Mouse (Mus musculus) MEL (cell line): ENCODE measurements around the gene 2200002D01Rik. TPM values are rescaled to one million over a fixed set of nuclear protein-coding genes. Genes with fewer than 3 reads are reported as not detected.

ENCODE experiments used
- DNase-seq: peaks from one replicate; pipeline ENCODE4 v3.0.0; 2011; ENCODE audit warnings: low read depth, low spot score
- H3K27ac ChIP-seq: 2 replicates; pipeline ENCODE4 v1.5.1; 2012; ENCODE audit warnings: low read depth, mild to moderate bottlenecking, control low read depth, low read length, moderate library complexity; ENCODE audit not compliant: control insufficient read depth
- H3K27me3 ChIP-seq, 2 experiments: fragments of 150-350 bp in 1 of 2; sonication (generic) in 1 of 2; 2 replicates each; pipeline ENCODE4 v1.6.1; 2012; ENCODE audit warnings: low read length in 2 of 2, mild to moderate bottlenecking in 2 of 2, improper control_type of control experiment in 1 of 2, moderate library complexity in 1 of 2; ENCODE audit not compliant: insufficient read depth in 2 of 2, control insufficient read depth in 1 of 2
- H3K36me3 ChIP-seq, 2 experiments: 2 replicates each; pipeline ENCODE4 v1.6.1; 2012 to 2014; ENCODE audit warnings: low read length in 2 of 2, improper control_type of control experiment in 1 of 2, inconsistent platforms in 1 of 2, mild to moderate bottlenecking in 1 of 2; ENCODE audit not compliant: insufficient read depth in 2 of 2, control insufficient read depth in 1 of 2
- H3K4me1 ChIP-seq, 2 experiments: fragments of 150-350 bp in 1 of 2; sonication (generic) in 1 of 2; 2 replicates each; pipeline ENCODE4 v1.6.1; 2012; ENCODE audit warnings: low read length in 2 of 2, improper control_type of control experiment in 1 of 2, mild to moderate bottlenecking in 1 of 2; ENCODE audit not compliant: insufficient read depth in 2 of 2, control insufficient read depth in 1 of 2
- H3K4me3 ChIP-seq, 2 experiments: fragments of 150-350 bp in 1 of 2; sonication (generic) in 1 of 2; 2 replicates each; pipeline ENCODE4 v1.5.1; 2012; ENCODE audit warnings: low read depth in 2 of 2, low read length in 2 of 2, mild to moderate bottlenecking in 2 of 2, moderate library complexity in 2 of 2, control low read depth in 1 of 2, improper control_type of control experiment in 1 of 2; ENCODE audit not compliant: control insufficient read depth in 1 of 2, insufficient read depth in 1 of 2
- H3K79me2 ChIP-seq: 2 replicates; pipeline ENCODE4 v1.6.1; 2012; ENCODE audit warnings: mild to moderate bottlenecking, low read length, moderate library complexity; ENCODE audit not compliant: control insufficient read depth, poor library complexity, insufficient read depth
- H3K9ac ChIP-seq: 2 replicates; pipeline ENCODE4 v1.6.1; 2012; ENCODE audit warnings: low read depth, mild to moderate bottlenecking, control low read depth, low read length, moderate library complexity; ENCODE audit not compliant: control insufficient read depth, poor library complexity, severe bottlenecking
- H3K9me3 ChIP-seq: fragments of 150-350 bp; sonication (generic); replicated peaks from 2 replicates; pipeline ENCODE4 v1.6.1; 2012; ENCODE audit warnings: mild to moderate bottlenecking, low read length, improper control_type of control experiment, moderate library complexity; ENCODE audit not compliant: insufficient read depth
- BHLHE40 ChIP-seq: IDR thresholded peaks from 2 replicates; pipeline ENCODE4 v1.6.1; 2012; ENCODE audit warnings: low read depth, mild to moderate bottlenecking, inconsistent platforms, low read length, improper control_type of control experiment, borderline replicate concordance
- CHD1 ChIP-seq: IDR thresholded peaks from 2 replicates; pipeline ENCODE4 v1.6.1; 2012; ENCODE audit warnings: low read depth, mild to moderate bottlenecking, inconsistent platforms, low read length, improper control_type of control experiment
- CHD2 ChIP-seq: IDR thresholded peaks from 2 replicates; pipeline ENCODE4 v1.6.1; 2011; ENCODE audit warnings: low read length, improper control_type of control experiment
- EP300 ChIP-seq, 2 experiments: IDR thresholded peaks; 2 replicates each; pipeline ENCODE4 v1.6.1; 2011; ENCODE audit warnings: improper control_type of control experiment in 2 of 2, low read length in 2 of 2, low read depth in 1 of 2, mild to moderate bottlenecking in 1 of 2
- ETS1 ChIP-seq: IDR thresholded peaks from 2 replicates; pipeline ENCODE4 v1.6.1; 2012; ENCODE audit warnings: low read depth, mild to moderate bottlenecking, inconsistent platforms, low read length, improper control_type of control experiment, moderate library complexity
- GABPA ChIP-seq: IDR thresholded peaks from 2 replicates; pipeline ENCODE4 v1.6.1; 2012; ENCODE audit warnings: low read depth, mild to moderate bottlenecking, inconsistent platforms, low read length, improper control_type of control experiment, moderate library complexity
- HCFC1 ChIP-seq: IDR thresholded peaks from 2 replicates; pipeline ENCODE4 v1.6.1; 2012; ENCODE audit warnings: low read depth, mild to moderate bottlenecking, inconsistent platforms, low read length, improper control_type of control experiment, moderate library complexity
- JUND ChIP-seq: IDR thresholded peaks from 2 replicates; pipeline ENCODE4 v1.6.1; 2011; ENCODE audit warnings: low read depth, mild to moderate bottlenecking, improper control_type of control experiment, low read length
- KAT2A ChIP-seq: conservative IDR thresholded peaks from 2 replicates; pipeline ENCODE4 v1.6.1; 2012; ENCODE audit warnings: low read depth, low read length, improper control_type of control experiment, inconsistent platforms
- MAX ChIP-seq: IDR thresholded peaks from 2 replicates; pipeline ENCODE4 v1.6.1; 2011; ENCODE audit warnings: low read length, improper control_type of control experiment
- MYB ChIP-seq: IDR thresholded peaks from 2 replicates; pipeline ENCODE4 v1.6.1; 2011; ENCODE audit warnings: mild to moderate bottlenecking, low read depth, low read length, improper control_type of control experiment
- POLR2A ChIP-seq, 2 experiments: IDR thresholded peaks; 2 replicates each; pipeline ENCODE4 v1.6.1; 2011 to 2012; ENCODE audit warnings: low read length in 2 of 2, mild to moderate bottlenecking in 2 of 2, control low read depth in 1 of 2, improper control_type of control experiment in 1 of 2, low read depth in 1 of 2, moderate library complexity in 1 of 2; ENCODE audit not compliant: control insufficient read depth in 1 of 2, insufficient read depth in 1 of 2, poor library complexity in 1 of 2
- RCOR1 ChIP-seq: IDR thresholded peaks from 2 replicates; pipeline ENCODE4 v1.6.1; 2012; ENCODE audit warnings: low read depth, mild to moderate bottlenecking, inconsistent platforms, low read length, improper control_type of control experiment
- TBP ChIP-seq: IDR thresholded peaks from 2 replicates; pipeline ENCODE4 v1.8.0; 2011; ENCODE audit warnings: low read depth, low read length, improper control_type of control experiment
- UBTF ChIP-seq: IDR thresholded peaks from 2 replicates; pipeline ENCODE4 v1.6.1; 2012; ENCODE audit warnings: low read depth, mild to moderate bottlenecking, inconsistent platforms, low read length, improper control_type of control experiment, moderate library complexity, borderline replicate concordance; ENCODE audit not compliant: insufficient read depth
- USF1 ChIP-seq: IDR thresholded peaks from 2 replicates; pipeline ENCODE4 v1.6.1; 2014; ENCODE audit warnings: low read depth, mild to moderate bottlenecking, inconsistent platforms, low read length, improper control_type of control experiment, moderate library complexity
- USF2 ChIP-seq, 2 experiments: IDR thresholded peaks; 2 replicates each; pipeline ENCODE4 v1.6.1; 2011 to 2012; ENCODE audit warnings: improper control_type of control experiment in 2 of 2, low read length in 2 of 2, borderline replicate concordance in 1 of 2, inconsistent platforms in 1 of 2, low read depth in 1 of 2, mild to moderate bottlenecking in 1 of 2; ENCODE audit not compliant: insufficient read depth in 1 of 2
- ZMIZ1 ChIP-seq: IDR thresholded peaks from 2 replicates; pipeline ENCODE4 v1.6.1; 2012; ENCODE audit warnings: low read depth, mild to moderate bottlenecking, inconsistent platforms, low read length, improper control_type of control experiment, moderate library complexity
- polyA plus RNA-seq, 2 experiments: library from polyadenylated mRNA; stranded (reverse) in 1 of 2; unstranded in 1 of 2; fragments of >175 nt in 1 of 2; fragments of >200 nt in 1 of 2; gene quantifications; 2 replicates each; pipeline versions ENCODE4 v1.2.1 to v1.2.4; 2012; ENCODE audit warnings: low replicate concordance in 2 of 2, low read depth in 1 of 2; ENCODE audit not compliant: insufficient read length in 2 of 2, insufficient read depth in 1 of 2, missing spikeins in 1 of 2
- total RNA-seq: library from RNA; depleted of rRNA; stranded (reverse); fragments of 300-350 nt; gene quantifications from 2 replicates; pipeline ENCODE4 v1.2.3, GENCODE M21; 2012

The 2200002D01Rik gene
- total and polyA plus RNA-seq, 3 experiments, result 0.85 to 5.4 TPM; not detected in 1

GRCm38 (mm10) chr7:29270445-29270844, 22.2 kb upstream of the 2200002D01Rik start:
- H3K9me3 ChIP-seq, result no peaks in the 10 kb centered on the region
- no peak for DNase-seq
- H3K4me3 ChIP-seq, result no peak overlapping the region
- no peaks in the 10 kb centered on the region for H3K27me3 ChIP-seq
- H3K9ac ChIP-seq, result no peak overlapping the region
- no peaks in the 10 kb centered on the region for H3K4me1 ChIP-seq
- no peak for TF ChIP-seq EP300 (IDR thresholded peaks at IDR 0.05; ENCODE audit: low read depth in 1 of 2, low read length in 2 of 2)
- TF ChIP-seq USF1, result no peak
- no peak overlapping the region for H3K27ac ChIP-seq
- H3K36me3 ChIP-seq, result peaks cover 0 to 2% of the 10 kb centered on the region in 2 experiments; a peak in 1 of 4 replicates
- H3K79me2 ChIP-seq, result peaks cover 2% of the 10 kb centered on the region; the same call in 1 of the 2 replicates

GRCm38 (mm10) chr7:29266931-29267330, 18.7 kb upstream of the 2200002D01Rik start:
- H3K4me1 ChIP-seq, result no peaks in the 10 kb centered on the region
- no peaks in the 10 kb centered on the region for H3K27me3 ChIP-seq
- H3K9me3 ChIP-seq, result no peaks in the 10 kb centered on the region
- H3K79me2 ChIP-seq, result peaks cover 2% of the 10 kb centered on the region; the same call in 1 of the 2 replicates
- H3K4me3 ChIP-seq, result no peak overlapping the region
- no peak for DNase-seq
- H3K9ac ChIP-seq, result no peak overlapping the region
- H3K36me3 ChIP-seq, result peaks cover 0 to 2% of the 10 kb centered on the region in 2 experiments; a peak in 1 of 4 replicates
- no peak overlapping the region for H3K27ac ChIP-seq
- TF ChIP-seq MYB (no peak), CHD1 (no peak), JUND (no peak), POLR2A (IDR thresholded peaks at IDR 0.05; ENCODE audit: control insufficient read depth in 1 of 2, insufficient read depth in 1 of 2, low read depth in 1 of 2, low read length in 2 of 2, poor library complexity in 1 of 2) (no peak), CHD2 (no peak), USF2 (IDR thresholded peaks at IDR 0.05; ENCODE audit: borderline replicate concordance in 1 of 2, insufficient read depth in 1 of 2, low read depth in 1 of 2, low read length in 2 of 2) (no peak), UBTF (no peak), KAT2A (no peak), GABPA (no peak), TBP (no peak), BHLHE40 (no peak), ZMIZ1 (no peak), RCOR1 (no peak), ETS1 (no peak), MAX (no peak), HCFC1 (no peak), EP300 (IDR thresholded peaks at IDR 0.05; ENCODE audit: low read depth in 1 of 2, low read length in 2 of 2) (no peak)
